Mouse (Mus musculus): ENCODE data around the gene Tmem242.

The Tmem242 gene

GRCm38 (mm10) chr17:5416518-5416917 is 23.5 kb downstream of the Tmem242 start:
- no peak for DNase-seq (ENCODE audit: low spot score in 2 of 2)

- DNase-seq (ENCODE audit: low spot score in 2 of 2): no peak
Measured at GRCm38 (mm10) chr17:5414041-5414440, 26.0 kb downstream of the Tmem242 start.

- no peak for DNase-seq (ENCODE audit: low spot score in 2 of 2)
Measured at GRCm38 (mm10) chr17:5413350-5413749, 26.7 kb downstream of the Tmem242 start.

GRCm38 (mm10) chr17:5412740-5413139 is 27.3 kb downstream of the Tmem242 start:
- no peak for DNase-seq (ENCODE audit: low spot score in 2 of 2)

- DNase-seq (ENCODE audit: low spot score in 2 of 2): no peak
Measured at GRCm38 (mm10) chr17:5412301-5412700, 27.8 kb downstream of the Tmem242 start.

- DNase-seq (ENCODE audit: low spot score in 2 of 2): no peak
Measured at GRCm38 (mm10) chr17:5411205-5411604, 28.9 kb downstream of the Tmem242 start.

- no peak for DNase-seq (ENCODE audit: low spot score in 2 of 2)
Measured at GRCm38 (mm10) chr17:5410336-5410735, 29.7 kb downstream of the Tmem242 start.

GRCm38 (mm10) chr17:5407030-5407429 is 33.0 kb downstream of the Tmem242 start:
- DNase-seq (ENCODE audit: low spot score in 2 of 2): no peak

- no peak for DNase-seq (ENCODE audit: low spot score in 2 of 2)
Measured at GRCm38 (mm10) chr17:5406566-5406965, 33.5 kb downstream of the Tmem242 start.

- DNase-seq (ENCODE audit: low spot score in 2 of 2): no peak
Measured at GRCm38 (mm10) chr17:5403885-5404284, 36.2 kb downstream of the Tmem242 start.

GRCm38 (mm10) chr17:5402624-5403023 is 37.4 kb downstream of the Tmem242 start:
- peak; percentile 42 to 45 for DNase-seq (ENCODE audit: low spot score in 2 of 2)

- DNase-seq (ENCODE audit: low spot score in 2 of 2): peak; percentile 53 to 62
Measured at GRCm38 (mm10) chr17:5402069-5402468, 38.0 kb downstream of the Tmem242 start.

- no peak for DNase-seq (ENCODE audit: low spot score in 2 of 2)
Measured at GRCm38 (mm10) chr17:5401288-5401687, 38.8 kb downstream of the Tmem242 start.

GRCm38 (mm10) chr17:5400435-5401090 is 39.5 kb downstream of the Tmem242 start:
- DNase-seq (ENCODE audit: low spot score in 2 of 2): no peak

- DNase-seq (ENCODE audit: low spot score in 2 of 2): peak; percentile 82 to 86
Measured at GRCm38 (mm10) chr17:5397148-5398007, 42.7 kb downstream of the Tmem242 start.

GRCm38 (mm10) chr17:5396213-5396612 is 43.8 kb downstream of the Tmem242 start:
- DNase-seq (ENCODE audit: low spot score in 2 of 2): peak in 1 of 2 experiments; percentile 35

- no peak for DNase-seq (ENCODE audit: low spot score in 2 of 2)
Measured at GRCm38 (mm10) chr17:5395454-5396205, 44.4 kb downstream of the Tmem242 start.

GRCm38 (mm10) chr17:5390682-5391081 is 49.4 kb downstream of the Tmem242 start:
- DNase-seq (ENCODE audit: low spot score in 2 of 2): no peak

- no peak for DNase-seq (ENCODE audit: low spot score in 2 of 2)
Measured at GRCm38 (mm10) chr17:5388351-5388750, 51.7 kb downstream of the Tmem242 start.

- no peak for DNase-seq (ENCODE audit: low spot score in 2 of 2)
Measured at GRCm38 (mm10) chr17:5386885-5387545, 53.0 kb downstream of the Tmem242 start.

- DNase-seq (ENCODE audit: low spot score in 2 of 2): no peak
Measured at GRCm38 (mm10) chr17:5385694-5386093, 54.4 kb downstream of the Tmem242 start.

GRCm38 (mm10) chr17:5377930-5378310 is 62.1 kb downstream of the Tmem242 start:
- DNase-seq (ENCODE audit: low spot score in 2 of 2): no peak

All from frontal cortex, postnatal 25 days (tissue).